Mouse (Mus musculus) heart, adult 2 months (tissue): Measurements from ENCODE around the gene Smg6.

Source experiments
- CTCF ChIP-seq: fragments of 200-600 bp; IDR thresholded peaks from 2 replicates; pipeline ENCODE4 v1.8.1; 2022; ENCODE audit warnings: antibody characterized with exemption, mild to moderate bottlenecking, moderate library complexity
- EP300 ChIP-seq: fragments of 200-500 bp; IDR thresholded peaks from 2 replicates; pipeline ENCODE4 v1.6.1; 2011; ENCODE audit warnings: low read depth, low read length, control low read depth; ENCODE audit not compliant: insufficient read depth
- POLR2A ChIP-seq: fragments of 200-500 bp; IDR thresholded peaks from 2 replicates; pipeline ENCODE4 v1.6.1; 2011; ENCODE audit warnings: mild to moderate bottlenecking, low read depth, low read length, control low read depth; ENCODE audit not compliant: insufficient read depth

DNA sequence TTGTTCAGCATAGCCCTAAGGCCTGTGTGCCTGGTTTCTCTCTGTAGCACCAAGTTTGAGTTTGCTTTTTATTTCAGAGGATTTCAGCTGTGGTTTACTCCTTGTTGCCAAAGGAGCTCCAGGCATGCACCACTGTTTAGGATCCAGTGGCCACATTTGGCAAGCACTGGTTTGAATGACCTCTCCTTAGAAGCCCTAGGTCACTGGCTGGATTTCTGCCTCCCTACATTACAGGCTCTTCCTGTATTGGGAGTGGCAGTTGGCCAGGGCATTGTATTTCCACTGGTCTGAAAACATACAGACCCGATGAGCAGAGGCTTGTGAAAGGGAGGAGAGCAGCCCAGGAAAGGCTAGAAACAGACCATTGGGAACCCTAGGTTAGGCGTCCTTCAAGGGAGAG, 63.4 kb downstream of the Smg6 start:
- TF ChIP-seq EP300, result 0 out of 2 replicates have a peak, but pooled peaks have one; percentile 51
- no peak for TF ChIP-seq CTCF
- TF ChIP-seq POLR2A, result no peak
